Mouse (Mus musculus): Measurements from ENCODE around the gene Ldb3.
A peak's percentile ranks its signal among the peaks of the same experiment; 100 is the strongest.

The Ldb3 gene

DNA sequence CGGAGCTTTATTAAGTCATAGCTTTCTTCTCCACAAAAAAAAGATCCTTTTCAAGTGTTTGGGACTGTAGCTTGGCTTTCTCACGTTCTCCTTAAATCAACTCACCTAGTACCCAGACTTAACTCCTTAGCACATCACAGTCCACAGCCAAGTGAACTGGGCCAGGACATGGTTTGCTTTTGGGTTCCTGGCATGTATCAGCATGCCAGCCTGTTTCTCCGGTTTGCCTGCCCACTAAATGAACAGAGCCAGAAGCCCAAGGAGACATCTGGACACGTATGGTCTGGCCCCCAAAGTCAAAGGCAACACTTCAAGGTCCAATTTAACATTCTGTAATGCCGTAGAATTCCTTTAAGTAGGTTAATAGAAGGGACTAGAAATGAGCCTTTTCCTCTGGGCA is 84.1 kb downstream of the Ldb3 start:
- peak; percentile 15 to 51 for DNase-seq

GRCm38 (mm10) chr14:34503759-34504158 is 84.7 kb downstream of the Ldb3 start:
- DNase-seq, result no peak

DNA sequence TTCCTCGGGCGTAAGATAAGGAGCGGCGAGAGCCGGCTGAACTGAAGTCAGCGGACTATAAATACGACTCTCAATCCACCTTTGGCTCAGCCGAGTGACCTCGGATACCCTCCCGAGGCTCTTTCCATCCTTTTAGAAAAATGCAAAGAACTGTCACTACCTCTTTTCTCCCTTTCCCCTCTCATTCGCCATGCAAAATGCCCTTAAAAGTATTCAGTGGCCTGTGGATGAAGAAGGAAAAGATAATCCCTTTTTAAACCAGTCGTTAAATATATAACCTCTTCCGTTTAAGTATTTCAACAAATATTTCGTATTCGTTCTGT is 85.2 kb downstream of the Ldb3 start, which contains the start of gene Bmpr1a:
Gene Bmpr1a (minus strand): TSS at position 17 of the 323 bp plus-strand sequence.
- no peak for DNase-seq

DNA sequence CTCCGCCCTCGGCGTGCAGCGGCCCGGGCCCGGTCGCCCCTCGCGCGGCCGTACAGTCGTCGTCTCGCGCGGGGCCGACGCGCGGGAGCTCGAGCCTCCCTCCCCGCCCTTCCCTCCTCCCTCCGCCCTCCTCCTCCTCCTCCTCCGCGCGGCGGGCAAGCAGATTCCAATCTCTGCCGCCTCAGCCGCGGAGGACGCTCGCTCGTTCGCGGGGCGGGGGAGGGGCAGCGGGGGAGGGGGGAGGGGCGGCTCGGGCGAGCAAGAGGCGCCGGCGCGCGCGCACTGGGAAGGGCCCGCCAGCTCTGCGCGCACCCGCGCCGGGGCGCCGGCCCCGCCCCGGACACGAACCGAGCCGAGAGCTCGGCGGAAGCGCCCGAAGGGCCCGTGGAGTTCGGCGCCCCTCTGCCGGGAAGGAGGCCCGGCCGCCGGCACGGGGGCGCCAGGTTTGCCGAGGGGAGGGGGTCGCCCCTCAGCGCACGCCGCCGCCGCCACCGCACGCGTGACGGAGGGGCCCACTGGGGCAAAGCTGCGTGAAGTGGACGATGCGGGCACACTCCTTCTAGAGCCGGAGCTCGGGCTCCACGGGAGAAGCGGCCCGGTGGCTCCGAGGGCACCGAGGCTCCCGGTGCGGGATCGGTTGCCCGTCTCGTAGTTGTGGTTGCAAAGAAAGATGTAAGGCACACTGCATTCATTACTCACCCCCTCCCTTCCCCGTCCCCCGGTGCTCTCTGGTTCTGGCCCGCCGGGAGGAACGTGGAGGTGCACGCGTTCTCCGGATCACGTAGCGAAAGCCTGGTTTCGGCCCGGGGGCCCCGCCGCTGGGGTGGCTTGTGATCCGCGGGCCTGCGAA is 85.8 kb downstream of the Ldb3 start:
- peak; percentile 80 to 81 for DNase-seq

- DNase-seq, result peak; percentile 35 to 41
These were observed 86.5 kb downstream of the Ldb3 start for GRCm38 (mm10) chr14:34501804-34502474.

DNA sequence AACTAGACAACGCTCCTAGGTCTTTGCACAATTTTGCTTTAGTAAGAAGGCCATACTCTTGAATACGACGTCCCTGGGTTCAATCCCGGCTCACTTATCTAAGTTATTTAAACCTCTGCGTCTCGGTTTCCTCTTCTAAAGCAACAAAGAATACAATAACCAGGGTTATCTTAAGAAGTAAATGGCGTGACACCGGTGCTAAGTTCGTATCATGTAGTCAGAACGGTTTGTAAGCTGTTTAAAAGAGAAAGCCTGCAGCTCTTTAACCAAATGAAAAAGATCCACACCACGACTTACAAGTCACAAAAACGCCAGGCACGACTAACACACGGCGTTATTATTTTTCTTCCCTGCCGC is 87.1 kb downstream of the Ldb3 start:
- no peak for DNase-seq

DNA sequence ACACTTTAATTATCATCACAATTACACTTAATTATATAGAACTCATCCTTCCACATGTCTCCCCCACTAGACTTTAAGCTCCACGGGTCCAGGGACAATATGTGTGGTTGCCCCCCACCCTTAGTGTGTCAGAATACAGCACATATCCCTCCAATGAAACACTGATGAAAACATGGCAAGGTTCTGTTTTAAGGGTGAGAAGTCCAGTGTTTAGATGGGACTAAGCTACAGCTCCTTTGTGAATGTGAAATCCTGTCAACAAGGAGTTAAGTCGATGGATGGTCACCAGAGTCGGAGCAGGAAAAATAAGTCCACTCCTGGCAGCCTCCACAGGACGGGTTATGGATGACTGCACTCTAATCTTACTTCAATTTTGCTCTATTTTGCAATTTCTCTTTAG is 88.2 kb downstream of the Ldb3 start:
- DNase-seq, result no peak

GRCm38 (mm10) chr14:34499664-34500063 is 88.8 kb downstream of the Ldb3 start:
- DNase-seq, result no peak

GRCm38 (mm10) chr14:34497346-34497745 is 91.1 kb downstream of the Ldb3 start:
- no peak for DNase-seq

DNA sequence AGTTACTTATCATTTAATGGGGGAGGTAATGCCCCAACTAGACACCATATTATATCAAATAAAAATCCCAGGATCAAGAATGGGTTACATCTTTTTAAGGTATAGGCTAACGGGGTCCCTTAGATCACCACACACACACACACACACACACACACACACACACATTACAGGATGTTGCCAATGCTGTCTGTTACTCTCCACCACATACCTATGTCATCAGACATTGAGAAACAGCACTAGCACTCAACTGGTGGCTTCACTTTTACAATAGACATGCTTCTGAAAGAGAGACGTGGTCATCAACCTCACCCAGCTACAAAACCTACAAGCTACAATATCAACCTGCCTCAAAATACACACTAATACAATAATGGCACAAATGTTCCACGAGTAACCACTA is 94.8 kb downstream of the Ldb3 start:
- DNase-seq, result no peak

GRCm38 (mm10) chr14:34492688-34493087 is 95.8 kb downstream of the Ldb3 start:
- DNase-seq, result no peak

GRCm38 (mm10) chr14:34490965-34491364 is 97.5 kb downstream of the Ldb3 start:
- DNase-seq, result no peak

- no peak for DNase-seq
These were observed 98.6 kb downstream of the Ldb3 start for GRCm38 (mm10) chr14:34489928-34490327.

- no peak for DNase-seq
These were observed 102.3 kb downstream of the Ldb3 start for GRCm38 (mm10) chr14:34486169-34486568.

DNA sequence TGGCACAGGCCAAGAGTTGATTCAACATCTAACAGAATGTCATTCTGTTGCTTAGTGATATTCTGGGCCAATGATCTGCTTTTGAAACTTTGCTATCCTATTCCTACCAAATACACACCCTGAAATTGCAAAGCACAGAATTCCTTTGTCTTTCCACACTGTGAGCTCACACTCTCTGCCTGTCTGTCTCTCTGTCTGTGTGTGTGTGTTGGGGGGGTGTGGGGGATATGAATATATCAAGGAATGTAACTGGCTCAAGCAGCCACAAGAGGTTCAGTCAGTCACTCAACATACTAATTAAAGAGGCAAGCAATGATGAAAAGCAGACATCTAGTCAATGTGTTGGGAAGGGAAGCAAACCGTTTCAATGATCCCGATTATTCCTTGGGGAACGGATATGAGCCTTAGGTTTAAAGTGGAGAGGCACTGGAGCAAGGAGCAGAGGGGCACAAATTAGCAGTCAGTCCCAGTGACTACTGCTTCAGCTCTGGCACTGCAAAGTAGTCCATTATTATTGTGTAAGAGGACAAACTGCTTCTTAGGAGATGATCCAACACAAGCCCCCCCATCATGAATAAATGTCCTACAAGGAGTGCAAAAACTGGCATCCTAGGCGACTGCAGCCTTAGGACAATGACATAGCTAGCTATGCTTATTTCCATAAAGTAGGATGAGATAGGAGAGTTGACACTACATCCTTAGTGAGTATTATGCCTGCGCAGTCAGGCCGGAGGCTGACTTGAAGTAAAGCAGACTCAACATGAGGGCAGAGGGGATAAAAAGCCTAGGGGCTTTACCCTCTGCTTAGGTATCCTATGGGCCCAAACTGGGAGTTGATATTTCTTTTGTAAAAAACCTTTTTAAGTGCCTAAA is 104.8 kb downstream of the Ldb3 start:
- DNase-seq, result no peak
